Mouse (Mus musculus): ENCODE measurements at regions not wholly inside any gene's neighbourhood (a gene's known extent, or its start where the extent isn't known, plus 50 kb on each side); places are given as distances from the start of the nearest gene placed in this dataset.

GRCm38 (mm10) chr13:45306177-45306576 lies 83.4 kb upstream of the Mylip start:
- no peak for TF ChIP-seq TAL1 (IDR thresholded peaks at IDR 0.05; ENCODE audit: low read length)
- TF ChIP-seq MAZ (IDR thresholded peaks at IDR 0.05; ENCODE audit: low read depth, low read length): no peak
- no peak for TF ChIP-seq KAT2A (conservative IDR thresholded peaks at IDR 0.05; ENCODE audit: low read depth, low read length)
- TF ChIP-seq ZMIZ1 (IDR thresholded peaks at IDR 0.05; ENCODE audit: low read depth, low read length): no peak
- no peak for TF ChIP-seq ZKSCAN1 (IDR thresholded peaks at IDR 0.05; ENCODE audit: low read depth, low read length)
- TF ChIP-seq CHD1 (IDR thresholded peaks at IDR 0.05; ENCODE audit: low read depth, low read length): no peak
- TF ChIP-seq ELF1 (IDR thresholded peaks at IDR 0.05; ENCODE audit: low read depth, low read length): no peak
- TF ChIP-seq UBTF (IDR thresholded peaks at IDR 0.05; ENCODE audit: borderline replicate concordance, insufficient read depth, low read depth, low read length): no peak
- TF ChIP-seq SIN3A (IDR thresholded peaks at IDR 0.05; ENCODE audit: low read length): no peak
- TF ChIP-seq E2F4 (IDR thresholded peaks at IDR 0.05; ENCODE audit: borderline replicate concordance, low read depth, low read length): no peak
- TF ChIP-seq BHLHE40 (IDR thresholded peaks at IDR 0.05; ENCODE audit: borderline replicate concordance, low read depth, low read length): no peak
- TF ChIP-seq MAFK (IDR thresholded peaks at IDR 0.05; ENCODE audit: borderline replicate concordance, low read depth, low read length): no peak
- TF ChIP-seq MEF2A (IDR thresholded peaks at IDR 0.05; ENCODE audit: extremely low read depth, insufficient replicate concordance, low read depth, low read length, poor library complexity, severe bottlenecking): no peak
- no peak for TF ChIP-seq ETS1 (IDR thresholded peaks at IDR 0.05; ENCODE audit: low read depth, low read length)
- no peak for TF ChIP-seq MXI1 (IDR thresholded peaks at IDR 0.05; ENCODE audit: low read depth, low read length)
- TF ChIP-seq NELFE (IDR thresholded peaks at IDR 0.05; ENCODE audit: low read depth, low read length): no peak
- no peak for TF ChIP-seq POLR2AphosphoS2 (IDR thresholded peaks at IDR 0.05; ENCODE audit: low read length)
- TF ChIP-seq NRF1 (IDR thresholded peaks at IDR 0.05; ENCODE audit: insufficient read depth, low read depth, low read length, poor library complexity, severe bottlenecking): no peak
- TF ChIP-seq SMC3 (IDR thresholded peaks at IDR 0.05; ENCODE audit: low read depth, low read length): no peak
- no peak overlapping the region for H3K4me3 ChIP-seq (ENCODE audit: control insufficient read depth in 1 of 2, insufficient read depth in 1 of 2, low read depth in 2 of 2, low read length in 2 of 2)
- H3K27me3 ChIP-seq (ENCODE audit: control insufficient read depth in 1 of 2, insufficient read depth in 2 of 2, low read length in 2 of 2): peaks cover 0 to 7% of the 10 kb centered on the region in 2 experiments
- no peaks in the 10 kb centered on the region for H3K79me2 ChIP-seq (ENCODE audit: control insufficient read depth, insufficient read depth, low read length, poor library complexity)
- H3K9ac ChIP-seq (ENCODE audit: control insufficient read depth, low read depth, low read length, poor library complexity, severe bottlenecking): no peak overlapping the region
- H3K36me3 ChIP-seq (ENCODE audit: control insufficient read depth in 1 of 2, insufficient read depth in 2 of 2, low read length in 2 of 2): no peaks in the 10 kb centered on the region
- H3K9me3 ChIP-seq (replicated peaks; ENCODE audit: insufficient read depth, low read length): no peaks in the 10 kb centered on the region
- DNase-seq (ENCODE audit: low read depth, low spot score): no peak
- no peaks in the 10 kb centered on the region for H3K4me1 ChIP-seq (ENCODE audit: control insufficient read depth in 1 of 2, insufficient read depth in 2 of 2, low read length in 2 of 2)
- H3K27ac ChIP-seq (ENCODE audit: control insufficient read depth, low read depth, low read length): no peak overlapping the region

GRCm38 (mm10) chr13:45307226-45307625 lies 82.3 kb upstream of the Mylip start:
- Histone ChIP-seq H3K4me1 (ENCODE audit: control insufficient read depth in 1 of 2, insufficient read depth in 2 of 2, low read length in 2 of 2) (no peaks in the 10 kb centered on the region), H3K27ac (ENCODE audit: control insufficient read depth, low read depth, low read length) (no peak overlapping the region), H3K9me3 (replicated peaks; ENCODE audit: insufficient read depth, low read length) (no peaks in the 10 kb centered on the region), H3K27me3 (ENCODE audit: control insufficient read depth in 1 of 2, insufficient read depth in 2 of 2, low read length in 2 of 2) (peaks cover 2 to 9% of the 10 kb centered on the region in 2 experiments), H3K79me2 (ENCODE audit: control insufficient read depth, insufficient read depth, low read length, poor library complexity) (no peaks in the 10 kb centered on the region), H3K9ac (ENCODE audit: control insufficient read depth, low read depth, low read length, poor library complexity, severe bottlenecking) (no peak overlapping the region), H3K4me3 (ENCODE audit: control insufficient read depth in 1 of 2, insufficient read depth in 1 of 2, low read depth in 2 of 2, low read length in 2 of 2) (no peak overlapping the region), H3K36me3 (ENCODE audit: control insufficient read depth in 1 of 2, insufficient read depth in 2 of 2, low read length in 2 of 2) (no peaks in the 10 kb centered on the region)
- no peak for DNase-seq (ENCODE audit: low read depth, low spot score)
- TF ChIP-seq EP300 (IDR thresholded peaks at IDR 0.05; ENCODE audit: low read depth in 1 of 2, low read length in 2 of 2) (no peak), TAL1 (IDR thresholded peaks at IDR 0.05; ENCODE audit: low read length) (no peak), POLR2A (IDR thresholded peaks at IDR 0.05; ENCODE audit: control insufficient read depth in 1 of 2, insufficient read depth in 1 of 2, low read depth in 1 of 2, low read length in 2 of 2, poor library complexity in 1 of 2) (no peak), UBTF (IDR thresholded peaks at IDR 0.05; ENCODE audit: borderline replicate concordance, insufficient read depth, low read depth, low read length) (no peak), ZMIZ1 (IDR thresholded peaks at IDR 0.05; ENCODE audit: low read depth, low read length) (no peak), JUND (IDR thresholded peaks at IDR 0.05; ENCODE audit: low read depth, low read length) (no peak)
